Mouse (Mus musculus) bone marrow macrophage, adult 2 months (primary cell): ENCODE data around the gene Nuak1.

ENCODE experiments used
- CTCF ChIP-seq: IDR thresholded peaks from 2 replicates; pipeline ENCODE4 v1.5.1; 2012; ENCODE audit warnings: low read depth, mild to moderate bottlenecking, low read length, moderate library complexity
- POLR2A ChIP-seq: IDR thresholded peaks from 2 replicates; pipeline ENCODE4 v1.6.1; 2012; ENCODE audit warnings: mild to moderate bottlenecking, low read depth, low read length, borderline replicate concordance

- no peak for TF ChIP-seq CTCF
- no peak for TF ChIP-seq POLR2A
These were observed 1.8 kb downstream of the Nuak1 start for GRCm38 (mm10) chr10:84438466-84439227.
